Comparison of ENCODE assay signal across 17 mouse cellular contexts in the genomic region with DNA sequence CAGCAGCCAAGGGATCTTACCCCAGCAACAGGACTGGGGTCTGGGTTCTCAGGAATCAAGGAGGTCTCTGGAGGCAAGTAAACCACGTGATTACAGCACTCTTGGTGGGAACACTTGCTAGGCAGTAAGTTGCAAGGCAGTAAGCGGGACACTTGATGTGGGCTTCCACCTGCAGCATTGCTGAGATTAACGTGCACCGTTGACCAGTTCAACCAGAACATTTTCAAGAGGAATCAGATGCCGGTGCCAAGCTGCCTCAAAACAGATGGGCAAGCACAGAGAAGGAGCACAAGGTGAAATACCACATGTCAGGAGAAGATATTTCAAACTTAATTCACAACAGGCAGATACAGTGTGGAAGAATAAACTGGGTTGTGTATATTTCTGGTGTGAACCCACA.
DNase-seq lines count a peak whose midpoint lies in the region.
"Had no signal": no experiment of that assay in that cellular context is flagged by ENCODE, and none has a peak within 500 bp of the region (broad histone marks: within the 10 kb centered on the region; RNA-seq: fewer than 3 reads in every experiment).

No protein-coding gene starts in this region.

- peak; percentile 37 for DNase-seq in embryo, embryonic 11 days
- DNase-seq in embryo, embryonic 9.5 days (ENCODE audit: extremely low spot score), result no peak
- DNase-seq in lung, postnatal 36 days, result peak; percentile 7
- no peak for DNase-seq in lung, postnatal 4 days
- DNase-seq in forelimb bud, embryonic 11.5 days (ENCODE audit: low read depth, low spot score), result peak; percentile 60
- no peak for DNase-seq in adrenal gland, postnatal 14 days
- DNase-seq in right cerebral cortex, postnatal 36 days (ENCODE audit: low spot score in 2 of 2), result no peak
- DNase-seq: adrenal gland, adult 8-10 months; B cell, adult 2 months; cerebellum, adult 9-10 months; gastrocnemius, postnatal 14 days; heart, postnatal 36 days; kidney, postnatal 25 days; liver, postnatal 0 days; lung, postnatal 10 days; right cerebral cortex, postnatal 25 days; spleen, adult 18-20 months had no signal

Comparison
In these comparisons a context has a peak if more than half of its experiments do, and no peak if none do; other contexts are left out.
1. DNase-seq: peak in embryo, embryonic 11 days (single experiment), lung, postnatal 36 days (single experiment) and forelimb bud, embryonic 11.5 days (single experiment); none in embryo, embryonic 9.5 days (single experiment), lung, postnatal 4 days (0 of 2), adrenal gland, postnatal 14 days (single experiment) and right cerebral cortex, postnatal 36 days (0 of 2).